Mouse (Mus musculus) heart, adult 2 months (tissue): ENCODE measurements around the gene Stag1.

ENCODE experiments used
- CTCF ChIP-seq: fragments of 200-600 bp; IDR thresholded peaks from 2 replicates; pipeline ENCODE4 v1.8.1; 2022; ENCODE audit warnings: antibody characterized with exemption, mild to moderate bottlenecking, moderate library complexity
- EP300 ChIP-seq: fragments of 200-500 bp; IDR thresholded peaks from 2 replicates; pipeline ENCODE4 v1.6.1; 2011; ENCODE audit warnings: low read depth, low read length, control low read depth; ENCODE audit not compliant: insufficient read depth
- POLR2A ChIP-seq: fragments of 200-500 bp; IDR thresholded peaks from 2 replicates; pipeline ENCODE4 v1.6.1; 2011; ENCODE audit warnings: mild to moderate bottlenecking, low read depth, low read length, control low read depth; ENCODE audit not compliant: insufficient read depth

DNA sequence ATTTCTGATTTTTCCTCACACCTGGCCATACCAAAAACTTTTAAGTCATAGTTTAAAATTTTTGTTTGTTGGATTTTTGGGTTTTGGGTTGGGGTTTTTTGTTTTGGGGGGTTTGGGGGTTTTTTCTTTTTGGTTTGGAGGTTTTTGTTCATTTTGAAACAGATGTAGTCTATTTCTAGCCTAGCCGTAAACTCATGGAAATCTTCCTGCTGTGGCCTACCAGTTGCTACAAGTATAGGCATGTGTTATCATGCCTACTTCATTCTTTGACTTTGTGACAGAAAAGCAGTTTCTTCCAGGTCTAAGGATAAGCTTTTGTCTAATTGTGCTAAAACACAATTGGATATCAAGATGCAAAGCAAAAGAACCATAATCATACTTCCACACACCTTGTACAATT lies 298.5 kb downstream of the Stag1 start:
- TF ChIP-seq POLR2A (no peak), CTCF (no peak), EP300 (no peak)
